Mouse (Mus musculus): ENCODE measurements around the gene Cryba4. TPM values are rescaled to one million over a fixed set of nuclear protein-coding genes. Genes with fewer than 3 reads are reported as not detected.

The Cryba4 gene
- polyA plus RNA-seq, 1 experiment: 0.61 TPM

GRCm38 (mm10) chr5:112290536-112290880 is 38.2 kb upstream of the Cryba4 start:
- peaks cover 11% of the 10 kb centered on the region for H3K4me1 ChIP-seq (ENCODE audit: control insufficient read depth, insufficient read depth, low read length)
- TF ChIP-seq CTCF (IDR thresholded peaks at IDR 0.05; ENCODE audit: control insufficient read depth, insufficient read depth, insufficient replicate concordance, low read depth, low read length) (no peak), POLR2A (IDR thresholded peaks at IDR 0.05; ENCODE audit: control insufficient read depth, low read depth, low read length) (no peak)
- H3K36me3 ChIP-seq (ENCODE audit: control insufficient read depth, insufficient read depth, low read length): no peaks in the 10 kb centered on the region
- H3K27ac ChIP-seq (ENCODE audit: control insufficient read depth, insufficient read depth, low read depth, low read length): no peak overlapping the region
- H3K4me3 ChIP-seq (ENCODE audit: control insufficient read depth, low read depth, low read length): no peak overlapping the region
- no peaks in the 10 kb centered on the region for H3K27me3 ChIP-seq (ENCODE audit: control insufficient read depth, insufficient read depth, low read length)

GRCm38 (mm10) chr5:112289819-112290535 is 37.7 kb upstream of the Cryba4 start:
- Histone ChIP-seq H3K36me3 (ENCODE audit: control insufficient read depth, insufficient read depth, low read length) (no peaks in the 10 kb centered on the region), H3K4me3 (ENCODE audit: control insufficient read depth, low read depth, low read length) (no peak overlapping the region), H3K27ac (ENCODE audit: control insufficient read depth, insufficient read depth, low read depth, low read length) (no peak overlapping the region), H3K4me1 (ENCODE audit: control insufficient read depth, insufficient read depth, low read length) (peaks cover 11% of the 10 kb centered on the region), H3K27me3 (ENCODE audit: control insufficient read depth, insufficient read depth, low read length) (no peaks in the 10 kb centered on the region)
- TF ChIP-seq CTCF (IDR thresholded peaks at IDR 0.05; ENCODE audit: control insufficient read depth, insufficient read depth, insufficient replicate concordance, low read depth, low read length) (no peak), POLR2A (IDR thresholded peaks at IDR 0.05; ENCODE audit: control insufficient read depth, low read depth, low read length) (no peak)

- TF ChIP-seq POLR2A (IDR thresholded peaks at IDR 0.05; ENCODE audit: control insufficient read depth, low read depth, low read length): no peak
- no peak for TF ChIP-seq CTCF (IDR thresholded peaks at IDR 0.05; ENCODE audit: control insufficient read depth, insufficient read depth, insufficient replicate concordance, low read depth, low read length)
- Histone ChIP-seq H3K4me3 (ENCODE audit: control insufficient read depth, low read depth, low read length) (no peak overlapping the region), H3K36me3 (ENCODE audit: control insufficient read depth, insufficient read depth, low read length) (no peaks in the 10 kb centered on the region), H3K27ac (ENCODE audit: control insufficient read depth, insufficient read depth, low read depth, low read length) (no peak overlapping the region), H3K4me1 (ENCODE audit: control insufficient read depth, insufficient read depth, low read length) (peaks cover 11% of the 10 kb centered on the region), H3K27me3 (ENCODE audit: control insufficient read depth, insufficient read depth, low read length) (no peaks in the 10 kb centered on the region)
Observed at GRCm38 (mm10) chr5:112289236-112289635, 36.9 kb upstream of the Cryba4 start.

- H3K27ac ChIP-seq (ENCODE audit: control insufficient read depth, insufficient read depth, low read depth, low read length): no peak overlapping the region
- H3K36me3 ChIP-seq (ENCODE audit: control insufficient read depth, insufficient read depth, low read length): no peaks in the 10 kb centered on the region
- H3K4me1 ChIP-seq (ENCODE audit: control insufficient read depth, insufficient read depth, low read length): peaks cover 11% of the 10 kb centered on the region
- H3K4me3 ChIP-seq (ENCODE audit: control insufficient read depth, low read depth, low read length): no peak overlapping the region
- no peaks in the 10 kb centered on the region for H3K27me3 ChIP-seq (ENCODE audit: control insufficient read depth, insufficient read depth, low read length)
- TF ChIP-seq POLR2A (IDR thresholded peaks at IDR 0.05; ENCODE audit: control insufficient read depth, low read depth, low read length): no peak
- TF ChIP-seq CTCF (IDR thresholded peaks at IDR 0.05; ENCODE audit: control insufficient read depth, insufficient read depth, insufficient replicate concordance, low read depth, low read length): no peak
Observed at GRCm38 (mm10) chr5:112288193-112289141, 36.1 kb upstream of the Cryba4 start.

GRCm38 (mm10) chr5:112287652-112288051 is 35.3 kb upstream of the Cryba4 start:
- Histone ChIP-seq H3K27ac (ENCODE audit: control insufficient read depth, insufficient read depth, low read depth, low read length) (no peak overlapping the region), H3K4me3 (ENCODE audit: control insufficient read depth, low read depth, low read length) (no peak overlapping the region), H3K27me3 (ENCODE audit: control insufficient read depth, insufficient read depth, low read length) (no peaks in the 10 kb centered on the region), H3K4me1 (ENCODE audit: control insufficient read depth, insufficient read depth, low read length) (peaks cover 7% of the 10 kb centered on the region), H3K36me3 (ENCODE audit: control insufficient read depth, insufficient read depth, low read length) (no peaks in the 10 kb centered on the region)
- TF ChIP-seq CTCF (IDR thresholded peaks at IDR 0.05; ENCODE audit: control insufficient read depth, insufficient read depth, insufficient replicate concordance, low read depth, low read length): no peak

DNA sequence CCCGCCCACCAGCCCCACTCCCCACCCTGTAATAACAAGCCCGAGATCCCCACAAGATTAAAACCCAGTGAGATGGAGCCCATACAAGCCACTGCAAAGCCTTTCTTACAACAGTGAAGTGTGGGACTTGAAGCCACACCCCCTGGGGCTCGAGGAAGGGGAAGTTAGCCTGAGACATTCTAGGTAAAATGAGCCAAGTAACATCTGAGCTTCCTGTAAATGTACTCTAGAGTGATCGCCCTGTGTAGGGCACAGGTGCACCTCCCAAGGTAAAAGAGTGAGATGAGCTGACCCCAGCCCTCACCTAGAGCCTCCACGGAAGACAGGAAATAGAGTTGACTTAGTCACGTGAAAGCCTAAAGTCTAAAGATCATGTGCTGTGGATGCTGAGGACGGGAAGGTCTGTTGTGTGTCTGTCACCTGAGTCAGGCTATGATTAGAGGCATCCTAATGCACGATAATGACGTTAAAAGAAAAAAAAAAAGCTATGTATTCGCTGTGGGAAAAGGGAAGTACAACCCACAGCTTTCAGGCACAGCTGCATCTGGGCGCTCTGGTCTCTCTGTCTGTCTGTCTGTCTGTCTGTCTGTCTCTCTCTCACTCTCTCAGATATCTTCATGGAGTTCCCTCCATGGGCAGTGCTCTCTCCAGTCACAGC is 34.8 kb upstream of the Cryba4 start:
- peaks cover 7% of the 10 kb centered on the region for H3K4me1 ChIP-seq (ENCODE audit: control insufficient read depth, insufficient read depth, low read length)
- H3K4me3 ChIP-seq (ENCODE audit: control insufficient read depth, low read depth, low read length): no peak overlapping the region
- TF ChIP-seq POLR2A (IDR thresholded peaks at IDR 0.05; ENCODE audit: control insufficient read depth, low read depth, low read length): no peak
- no peak for TF ChIP-seq CTCF (IDR thresholded peaks at IDR 0.05; ENCODE audit: control insufficient read depth, insufficient read depth, insufficient replicate concordance, low read depth, low read length)
- H3K27ac ChIP-seq (ENCODE audit: control insufficient read depth, insufficient read depth, low read depth, low read length): no peak overlapping the region
- H3K27me3 ChIP-seq (ENCODE audit: control insufficient read depth, insufficient read depth, low read length): no peaks in the 10 kb centered on the region
- H3K36me3 ChIP-seq (ENCODE audit: control insufficient read depth, insufficient read depth, low read length): no peaks in the 10 kb centered on the region

GRCm38 (mm10) chr5:112286608-112286983 is 34.3 kb upstream of the Cryba4 start:
- Histone ChIP-seq H3K27me3 (ENCODE audit: control insufficient read depth, insufficient read depth, low read length) (no peaks in the 10 kb centered on the region), H3K4me1 (ENCODE audit: control insufficient read depth, insufficient read depth, low read length) (peaks cover 7% of the 10 kb centered on the region)

More at GRCm38 (mm10) chr5:112286608-112286983, 34.3 kb upstream of the Cryba4 start:
- H3K4me3 ChIP-seq (ENCODE audit: control insufficient read depth, low read depth, low read length): no peak overlapping the region
- TF ChIP-seq CTCF (IDR thresholded peaks at IDR 0.05; ENCODE audit: control insufficient read depth, insufficient read depth, insufficient replicate concordance, low read depth, low read length) (no peak), POLR2A (IDR thresholded peaks at IDR 0.05; ENCODE audit: control insufficient read depth, low read depth, low read length) (no peak)
- no peaks in the 10 kb centered on the region for H3K36me3 ChIP-seq (ENCODE audit: control insufficient read depth, insufficient read depth, low read length)
- H3K27ac ChIP-seq (ENCODE audit: control insufficient read depth, insufficient read depth, low read depth, low read length): no peak overlapping the region
